Mouse (Mus musculus) spleen, adult 12 weeks (tissue): ENCODE measurements around the gene Sema3f.

Source experiments
- DNase-seq: peaks from one replicate; pipeline ENCODE4 v3.0.0; 2022; ENCODE audit warnings: low spot score

Sema3f gene

GRCm38 (mm10) chr9:107714221-107714952 lies 4.1 kb upstream of the Sema3f start:
- DNase-seq, result no peak

GRCm38 (mm10) chr9:107709096-107709696 lies 1.1 kb downstream of the Sema3f start:
- DNase-seq, result no peak

- no peak for DNase-seq
Measured at GRCm38 (mm10) chr9:107708439-107709095, 1.7 kb downstream of the Sema3f start.

- DNase-seq, result no peak
Measured at GRCm38 (mm10) chr9:107707701-107708438, 2.4 kb downstream of the Sema3f start.

GRCm38 (mm10) chr9:107706781-107707211 lies 3.5 kb downstream of the Sema3f start:
- no peak for DNase-seq

GRCm38 (mm10) chr9:107703337-107704122 lies 6.7 kb downstream of the Sema3f start:
- no peak for DNase-seq

GRCm38 (mm10) chr9:107702606-107703185 lies 7.6 kb downstream of the Sema3f start:
- no peak for DNase-seq

GRCm38 (mm10) chr9:107701594-107701993 lies 8.7 kb downstream of the Sema3f start:
- DNase-seq, result no peak

- no peak for DNase-seq
Measured at GRCm38 (mm10) chr9:107700114-107700571, 10.1 kb downstream of the Sema3f start.

- DNase-seq, result no peak
Measured at GRCm38 (mm10) chr9:107699376-107699980, 10.8 kb downstream of the Sema3f start.

- no peak for DNase-seq
Measured at GRCm38 (mm10) chr9:107698611-107699190, 11.6 kb downstream of the Sema3f start.

GRCm38 (mm10) chr9:107697811-107698521 lies 12.3 kb downstream of the Sema3f start:
- no peak for DNase-seq

- no peak for DNase-seq
Measured at GRCm38 (mm10) chr9:107696845-107697610, 13.2 kb downstream of the Sema3f start.

GRCm38 (mm10) chr9:107696106-107696479 lies 14.2 kb downstream of the Sema3f start:
- no peak for DNase-seq

GRCm38 (mm10) chr9:107695441-107696105 lies 14.7 kb downstream of the Sema3f start:
- no peak for DNase-seq

- DNase-seq, result no peak
Measured at GRCm38 (mm10) chr9:107694627-107695026, 15.6 kb downstream of the Sema3f start.

GRCm38 (mm10) chr9:107693433-107693987 lies 16.8 kb downstream of the Sema3f start:
- no peak for DNase-seq

- DNase-seq, result no peak
Measured at GRCm38 (mm10) chr9:107692785-107693184, 17.5 kb downstream of the Sema3f start.
